Mouse (Mus musculus) embryo, embryonic 10 days (tissue): ENCODE measurements at regions not wholly inside any gene's neighbourhood (a gene's known extent, or its start where the extent isn't known, plus 50 kb on each side); places are given as distances from the start of the nearest gene placed in this dataset.
"Not testable (repeated sequence)": the region's sequence is repeated elsewhere in the genome, so short reads cannot be mapped to it uniquely, and the experiment has no call there.

ENCODE experiments used
- DNase-seq: peaks from one replicate; pipeline ENCODE4 v3.0.0-alpha.2; 2015; ENCODE audit warnings: low spot score

DNA sequence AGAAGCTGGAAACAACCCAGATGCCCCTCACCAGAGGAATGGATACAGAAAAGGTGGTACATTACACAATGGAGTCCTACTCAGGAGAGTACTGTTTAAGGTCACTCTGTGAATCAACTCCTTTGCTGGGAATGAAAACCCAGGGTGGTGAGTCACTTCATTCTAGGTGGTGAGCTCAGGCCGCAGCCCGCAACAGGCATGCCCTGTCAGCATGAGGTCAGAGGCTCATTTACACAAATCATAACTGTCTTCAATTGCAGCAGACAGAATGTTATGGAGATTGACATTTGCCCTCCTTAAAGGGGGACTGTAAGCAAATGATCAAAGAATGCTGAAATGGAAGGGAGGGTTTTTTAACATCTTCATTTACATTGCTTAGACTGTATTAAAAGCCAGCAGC is 405.1 kb downstream of the Gja1 start:
- DNase-seq = no peak

GRCm38 (mm10) chr10:56783941-56784340 is 406.8 kb downstream of the Gja1 start:
- DNase-seq = no peak

GRCm38 (mm10) chr10:56788081-56788480 is 411.0 kb downstream of the Gja1 start:
- no peak for DNase-seq

DNA sequence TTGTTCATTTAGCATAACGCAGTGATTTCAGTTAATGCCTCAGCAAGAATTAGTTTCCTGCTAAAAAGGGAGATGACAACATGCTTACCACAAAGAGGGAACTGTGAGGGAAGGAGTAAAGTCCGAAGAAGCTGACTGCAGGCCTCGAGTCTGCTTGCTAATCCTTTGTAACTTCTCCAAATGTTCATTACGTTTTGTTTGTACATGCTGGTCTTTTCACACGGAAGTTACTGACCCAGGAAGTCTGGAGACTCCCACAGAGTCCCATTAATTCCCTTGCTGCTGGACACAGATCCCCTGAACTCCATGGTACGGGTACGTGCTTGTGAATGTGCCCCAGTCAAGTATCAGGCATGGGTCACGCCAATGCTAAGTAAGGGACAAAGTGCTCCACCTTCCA is 415.9 kb downstream of the Gja1 start:
- DNase-seq = no peak

DNA sequence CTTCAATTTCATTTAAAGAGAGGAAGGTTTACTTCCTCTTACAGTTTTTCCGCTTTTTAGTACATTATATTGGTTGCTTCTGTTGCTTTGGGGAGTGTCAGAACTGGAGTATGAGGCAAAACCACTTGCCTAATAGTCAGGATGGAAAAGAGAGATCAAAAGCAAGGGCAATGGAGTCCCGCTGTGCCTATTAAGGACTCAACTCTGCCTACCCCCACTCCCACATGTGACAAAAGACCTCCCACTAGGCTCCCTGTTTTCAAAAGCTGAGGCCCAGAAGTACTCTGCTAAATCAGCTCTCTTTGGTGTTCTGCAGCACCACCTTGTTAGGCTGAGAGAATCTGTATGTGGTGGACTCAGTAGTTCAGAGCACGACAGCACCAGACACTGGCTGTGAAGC is 418.3 kb downstream of the Gja1 start:
- DNase-seq = peak; percentile 56

DNA sequence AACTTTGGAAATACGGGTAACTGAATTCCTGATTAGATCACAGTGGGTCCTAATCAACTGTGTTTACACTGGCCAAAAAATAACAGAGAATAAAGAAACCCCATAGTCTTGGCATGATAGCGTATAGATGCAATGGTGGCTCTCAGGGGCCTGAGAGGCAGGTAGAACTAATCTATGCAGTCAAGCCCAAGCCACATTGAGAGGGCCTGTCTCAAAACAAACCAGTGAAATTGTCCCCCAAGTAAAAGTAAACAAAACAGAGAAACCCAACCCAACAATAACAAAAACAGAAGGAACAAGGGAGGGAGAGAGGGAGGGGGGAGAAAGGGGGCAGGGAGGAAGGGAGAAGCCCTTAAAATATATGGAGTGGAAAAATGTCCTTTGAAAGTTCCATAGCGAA is 422.2 kb downstream of the Gja1 start:
- no peak for DNase-seq

GRCm38 (mm10) chr10:56799745-56800144 is 422.6 kb downstream of the Gja1 start:
- DNase-seq = no peak

- no peak for DNase-seq
Measured at GRCm38 (mm10) chr10:56809006-56809405, 431.9 kb downstream of the Gja1 start.

DNA sequence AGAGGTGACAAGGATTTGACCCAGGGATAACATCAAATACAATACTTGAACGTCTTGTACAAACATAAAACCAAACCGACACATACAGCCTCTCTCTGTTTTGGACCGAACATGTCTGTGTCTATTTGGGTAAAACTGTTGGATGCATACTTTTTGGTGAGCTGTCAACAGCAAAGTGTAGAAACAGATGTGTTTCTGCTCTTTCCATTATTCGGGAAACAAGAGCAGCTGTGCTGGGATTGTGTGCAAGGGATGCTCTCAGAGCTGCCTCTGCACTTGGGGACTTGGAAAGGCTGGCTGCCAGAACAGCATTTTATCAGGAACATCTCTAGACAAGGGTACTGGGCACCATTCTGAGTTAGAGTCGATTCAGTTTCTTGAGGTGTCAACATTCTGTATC is 445.0 kb downstream of the Gja1 start:
- peak; percentile 9 for DNase-seq

DNA sequence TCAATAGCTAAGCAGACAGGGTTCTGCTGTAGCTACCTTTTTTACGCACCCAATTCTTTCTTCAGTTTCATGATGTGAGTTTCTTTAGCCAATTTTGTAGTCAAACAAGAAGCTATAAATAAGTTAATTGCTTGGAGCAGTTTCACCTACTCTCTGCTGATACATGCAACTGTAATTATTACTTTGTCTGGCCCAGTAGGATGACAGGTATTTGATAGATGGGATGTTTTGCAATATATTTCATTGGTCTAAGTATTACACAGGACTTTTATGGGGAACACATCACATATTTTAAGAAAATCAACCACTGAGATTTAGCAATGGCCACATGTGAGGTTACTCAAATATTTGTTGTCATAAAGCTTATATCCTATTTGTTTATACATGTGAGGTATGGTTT is 454.2 kb downstream of the Gja1 start:
- no peak for DNase-seq

DNA sequence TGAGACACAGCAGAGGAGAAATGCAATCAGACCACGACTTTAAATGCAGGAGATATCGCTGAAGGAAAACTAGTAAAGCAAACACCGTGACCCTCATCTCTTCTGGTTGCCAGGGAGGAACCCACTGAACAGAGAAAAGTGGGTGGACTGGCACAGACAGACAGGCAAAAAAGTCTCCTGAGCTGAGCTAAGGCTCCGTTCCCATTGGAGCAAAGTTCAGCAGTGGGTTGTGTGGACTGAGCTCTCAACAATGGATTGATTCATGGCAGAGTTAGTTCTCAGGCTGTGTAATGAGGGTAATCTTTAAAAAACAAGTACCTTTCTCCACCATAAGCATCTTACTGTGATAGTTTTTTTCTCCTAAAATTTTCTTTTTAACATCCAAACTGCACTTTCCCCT is 454.8 kb downstream of the Gja1 start:
- DNase-seq = no peak

DNA sequence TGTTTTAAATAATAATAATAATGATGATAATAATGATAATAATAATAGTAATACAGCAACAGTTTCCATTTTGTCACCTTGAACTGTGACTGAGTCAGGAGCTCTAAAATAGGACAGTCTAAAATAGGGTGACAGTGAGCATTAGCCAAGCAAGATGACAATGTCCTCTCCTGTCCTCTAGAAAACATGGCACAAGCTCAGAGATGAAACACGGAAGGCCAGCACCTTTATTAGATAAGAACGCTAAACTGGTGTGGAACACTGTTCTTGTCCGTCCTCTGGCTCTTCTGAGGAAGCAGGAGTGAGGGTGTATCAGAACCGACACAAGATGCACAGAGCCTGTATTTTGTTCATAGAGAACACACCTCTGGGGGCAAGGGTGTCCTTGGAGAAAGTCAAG is 459.0 kb downstream of the Gja1 start:
- no peak for DNase-seq

GRCm38 (mm10) chr10:56839006-56839495 is 461.9 kb downstream of the Gja1 start:
- no peak for DNase-seq

- peak; percentile 6 for DNase-seq
Measured at GRCm38 (mm10) chr10:56839545-56839944, 462.4 kb downstream of the Gja1 start.

DNA sequence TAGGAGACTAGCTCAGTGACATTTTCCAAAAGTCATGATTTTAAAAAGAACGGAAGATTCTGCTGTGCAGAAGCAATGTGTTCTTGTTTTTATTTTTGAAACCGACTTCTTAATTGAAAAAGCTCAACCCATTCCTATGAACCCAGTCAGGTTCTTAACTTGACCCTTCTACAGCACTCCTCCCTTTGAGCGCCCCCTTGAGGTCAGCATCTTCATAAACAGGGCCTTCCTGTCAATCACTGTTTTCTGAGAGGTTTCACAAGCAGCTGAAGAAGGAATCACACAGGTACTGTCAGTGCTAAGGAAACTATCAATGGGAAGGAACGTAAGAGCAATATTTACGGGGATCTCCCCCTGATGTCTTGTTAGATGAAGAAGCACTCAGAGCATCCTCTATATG is 463.6 kb downstream of the Gja1 start:
- DNase-seq = peak; percentile 43

GRCm38 (mm10) chr10:56841486-56841885 is 464.4 kb downstream of the Gja1 start:
- DNase-seq = no peak

DNA sequence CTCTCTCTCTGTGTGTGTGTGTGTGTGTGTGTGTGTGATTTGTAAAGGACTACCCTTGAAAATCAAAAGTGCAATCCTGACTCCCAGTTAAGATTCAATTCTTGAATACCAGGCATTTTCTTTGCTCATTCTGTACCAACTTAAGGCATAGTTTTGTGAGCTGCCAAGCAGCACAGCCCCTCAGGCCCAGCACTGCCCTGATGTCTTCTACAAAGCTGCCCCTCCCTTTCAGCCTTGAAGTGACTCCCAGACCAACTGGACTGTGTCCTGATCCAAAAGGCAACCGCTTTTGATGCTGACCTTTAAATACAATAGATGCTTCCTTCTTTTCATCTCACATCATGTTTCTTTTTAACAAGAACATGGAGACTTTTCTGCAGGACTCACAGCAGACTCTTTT is 464.8 kb downstream of the Gja1 start:
- peak; percentile 11 for DNase-seq

DNA sequence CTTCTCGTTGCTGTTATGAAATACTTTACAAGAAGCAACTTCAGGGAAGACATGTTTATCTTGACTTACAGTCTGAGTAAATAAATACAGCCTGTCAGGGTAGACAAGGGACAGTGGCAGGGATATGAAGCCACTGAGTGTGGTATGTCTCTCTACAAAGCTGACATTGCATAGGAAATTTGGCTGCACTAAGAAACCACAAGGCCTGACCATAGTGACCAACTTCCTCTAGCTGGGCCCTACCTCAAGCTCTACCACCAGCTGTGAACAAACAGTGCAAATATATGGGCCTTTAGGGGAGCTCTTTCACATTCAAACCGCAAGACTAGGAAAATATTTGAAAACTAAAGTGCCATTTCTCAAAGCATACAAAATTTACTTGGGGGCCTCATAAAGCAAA is 475.4 kb downstream of the Gja1 start:
- DNase-seq = no peak

GRCm38 (mm10) chr10:56856186-56856585 is 479.1 kb downstream of the Gja1 start:
- no peak for DNase-seq

- DNase-seq = no peak
Measured at GRCm38 (mm10) chr10:56879744-56880143, 502.6 kb downstream of the Gja1 start.

DNA sequence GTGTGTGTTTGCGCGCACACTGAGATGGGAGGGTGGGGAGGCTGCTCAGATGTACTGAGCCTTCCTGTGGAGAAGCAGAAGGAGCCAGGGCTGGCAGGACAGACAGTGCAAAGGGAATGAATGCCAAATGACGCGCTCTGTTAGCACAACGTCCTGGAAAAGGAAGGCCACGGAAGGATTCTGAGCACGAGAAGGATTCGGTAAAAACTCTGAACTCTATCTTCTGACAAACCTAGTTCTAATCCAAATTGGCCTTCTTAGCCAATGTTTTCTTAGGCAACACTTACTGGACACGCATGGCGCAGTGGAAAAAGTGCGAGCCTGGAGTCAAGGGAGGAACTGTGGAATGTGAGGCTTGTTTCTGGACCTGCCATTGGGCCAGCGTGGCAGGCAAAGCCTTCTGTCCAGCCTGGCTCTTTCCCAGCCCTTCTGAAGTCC is 503.0 kb downstream of the Gja1 start:
- DNase-seq = no peak

DNA sequence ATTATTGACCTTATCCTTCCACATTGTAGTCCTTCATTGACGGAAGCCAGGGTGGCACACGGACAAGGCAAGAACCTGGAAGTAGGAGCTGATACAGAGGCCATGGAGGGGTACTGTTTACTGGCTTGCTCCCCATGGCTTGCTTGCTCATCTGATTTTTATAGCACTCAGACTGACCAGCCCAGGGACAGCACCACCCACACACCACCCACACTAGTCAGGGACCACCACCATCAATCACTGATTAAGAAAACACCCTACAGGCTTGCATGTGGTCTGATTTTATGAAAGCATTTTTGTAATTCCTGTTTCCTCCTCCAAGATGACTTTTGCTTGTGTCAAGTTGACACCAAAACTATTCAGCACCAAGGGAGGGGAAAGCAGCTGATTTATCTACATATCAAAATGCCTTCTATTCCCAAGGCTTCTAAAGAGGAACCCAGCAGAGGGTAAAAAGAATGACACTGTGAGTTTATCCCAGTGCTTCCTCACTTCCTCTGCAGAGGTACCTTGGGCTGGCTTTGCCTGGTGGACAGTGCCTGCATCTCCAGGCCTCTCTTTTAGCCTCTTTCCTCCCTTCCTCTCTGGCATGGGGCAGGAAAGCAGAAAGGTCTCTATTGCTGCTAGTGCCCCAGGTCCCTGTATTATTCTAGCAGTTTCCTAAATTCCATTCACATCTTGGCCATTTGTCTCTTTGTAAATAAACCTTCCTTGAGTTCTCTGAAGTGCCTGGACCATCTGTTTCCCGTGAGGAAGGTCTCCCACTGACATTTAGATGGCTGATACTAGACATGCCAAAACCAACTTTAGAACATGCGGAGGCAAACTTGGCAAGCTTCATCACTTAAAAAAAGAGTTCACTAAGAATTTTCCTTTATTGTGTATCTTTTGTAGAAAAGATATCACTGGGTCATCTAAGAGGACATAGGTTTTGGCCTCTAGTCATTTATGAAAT is 507.6 kb downstream of the Gja1 start:
- DNase-seq = peak; percentile 18

DNA sequence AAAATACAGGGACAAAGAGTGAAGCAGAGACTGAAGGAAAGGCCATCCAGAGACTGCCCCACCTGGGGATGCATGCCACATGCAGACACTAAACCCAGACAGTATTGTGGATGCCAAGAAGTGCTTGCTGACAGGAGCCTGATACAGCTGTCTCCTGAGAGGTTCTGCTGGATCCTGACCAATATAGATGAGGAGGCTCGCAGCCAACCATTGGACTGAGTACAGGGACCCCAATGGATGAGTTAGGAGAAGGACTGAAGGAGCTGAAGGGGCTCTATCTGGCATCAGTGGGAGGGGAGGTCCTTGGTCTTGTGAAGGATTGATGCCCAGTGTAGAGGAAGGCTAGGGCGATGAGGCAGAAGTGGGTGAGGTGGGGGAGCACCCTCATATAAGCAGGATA is 514.4 kb downstream of the Gja1 start:
- DNase-seq = not testable (repeated sequence)
